Mouse (Mus musculus) layer of hippocampus, adult 2 months (tissue): ENCODE data around the gene Rbp4. TPM values are rescaled to one million over a fixed set of nuclear protein-coding genes. Genes with fewer than 3 reads are reported as not detected.

Source experiments
- DNase-seq, 2 experiments: peaks; one replicate each; pipeline ENCODE4 v3.0.0; 2022; ENCODE audit warnings: low spot score in 2 of 2
- H3K27ac ChIP-seq: fragments of 200-600 bp; 2 replicates; pipeline ENCODE4 v1.8.1; 2022
- H3K4me3 ChIP-seq: fragments of 200-600 bp; 2 replicates; pipeline ENCODE4 v1.8.1; 2022; ENCODE audit warnings: mild to moderate bottlenecking
- CTCF ChIP-seq: fragments of 200-600 bp; conservative IDR thresholded peaks from 2 replicates; pipeline ENCODE4 v1.8.1; 2022; ENCODE audit warnings: antibody characterized with exemption, mild to moderate bottlenecking, moderate library complexity
- long read RNA-seq, 2 experiments: library from polyadenylated mRNA; stranded (forward); transcript quantifications; one replicate each; pipeline ENCODE4 v2.0.0; 2021; ENCODE audit warnings: borderline mapping rate in 2 of 2
- total RNA-seq, 2 experiments: library from RNA; stranded (reverse); gene quantifications; 2 replicates each; pipeline ENCODE4 v1.2.3; 2021

Rbp4 gene
- 10 to 100 TPM; 11.9 to 13.7 TPM for total RNA-seq
- long read RNA-seq, experiment 1, transcript Rbp4-202 (6 exons, 937 nt): major isoform, 7 of 61 reads
- long read RNA-seq, experiment 1, partial matches to known transcripts: 2 of 61 reads
- long read RNA-seq, experiment 1, other reads (novel, unspliced or antisense): 51 of 61 reads
- long read RNA-seq, experiment 2, transcript Rbp4-202 (6 exons, 937 nt): major isoform, 9 of 52 reads
- long read RNA-seq, experiment 2, partial matches to known transcripts: 3 of 52 reads
- long read RNA-seq, experiment 2, other reads (novel, unspliced or antisense): 40 of 52 reads

GRCm38 (mm10) chr19:38125219-38125610 is at the start of gene Rbp4:
Rbp4 (minus strand) TSS chr19:38125281.
- Histone ChIP-seq H3K27ac (peak within 1 kb of the TSS; percentile 70; the same call in 1 of the 2 replicates), H3K4me3 (peak within 1 kb of the TSS; percentile 54)
- no peak for DNase-seq
- no peak for TF ChIP-seq CTCF

- TF ChIP-seq CTCF: no peak
- Histone ChIP-seq H3K4me3 (no peak overlapping the region), H3K27ac (no peak overlapping the region)
- DNase-seq: no peak
These were observed 39.6 kb upstream of the Rbp4 start for GRCm38 (mm10) chr19:38164633-38165032.

DNA sequence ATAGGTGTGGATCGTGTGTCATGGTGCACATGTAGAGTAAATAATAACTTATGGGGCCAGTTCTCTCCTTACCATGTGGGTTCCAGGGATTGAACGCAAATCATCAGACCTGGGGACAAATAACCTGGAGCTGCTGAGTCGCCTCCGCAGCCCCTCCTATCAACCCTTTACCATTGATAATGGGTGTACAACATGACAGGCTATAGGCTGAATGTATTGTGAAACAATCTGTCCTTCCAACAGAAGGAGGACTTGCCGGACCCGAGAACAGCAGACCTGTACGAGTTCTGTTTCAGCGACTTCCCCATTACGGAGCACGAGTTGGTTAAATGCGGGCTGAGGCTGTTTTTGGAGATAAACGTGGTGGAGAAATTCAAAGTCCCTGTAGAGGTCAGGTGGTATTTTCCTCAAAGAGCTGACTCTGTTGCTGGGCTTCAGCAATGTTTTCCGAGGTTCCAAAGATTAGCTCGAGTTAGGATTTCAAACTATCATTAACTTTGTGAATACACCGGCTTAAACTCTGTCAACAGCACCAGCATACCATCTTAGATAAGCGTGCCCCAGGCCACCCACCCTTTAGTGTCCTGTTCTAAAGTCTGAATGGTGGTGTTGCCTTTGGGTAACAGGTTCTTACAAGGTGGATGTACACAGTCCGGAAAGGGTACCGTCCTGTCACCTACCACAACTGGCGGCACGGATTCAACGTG is 36.7 kb upstream of the Rbp4 start:
- Histone ChIP-seq H3K27ac (no peak overlapping the region), H3K4me3 (no peak overlapping the region)
- DNase-seq: no peak
- TF ChIP-seq CTCF: no peak

GRCm38 (mm10) chr19:38156243-38156642 is 31.2 kb upstream of the Rbp4 start:
- Histone ChIP-seq H3K27ac (no peak overlapping the region), H3K4me3 (no peak overlapping the region)
- DNase-seq: no peak
- peak; percentile 38 for TF ChIP-seq CTCF

DNA sequence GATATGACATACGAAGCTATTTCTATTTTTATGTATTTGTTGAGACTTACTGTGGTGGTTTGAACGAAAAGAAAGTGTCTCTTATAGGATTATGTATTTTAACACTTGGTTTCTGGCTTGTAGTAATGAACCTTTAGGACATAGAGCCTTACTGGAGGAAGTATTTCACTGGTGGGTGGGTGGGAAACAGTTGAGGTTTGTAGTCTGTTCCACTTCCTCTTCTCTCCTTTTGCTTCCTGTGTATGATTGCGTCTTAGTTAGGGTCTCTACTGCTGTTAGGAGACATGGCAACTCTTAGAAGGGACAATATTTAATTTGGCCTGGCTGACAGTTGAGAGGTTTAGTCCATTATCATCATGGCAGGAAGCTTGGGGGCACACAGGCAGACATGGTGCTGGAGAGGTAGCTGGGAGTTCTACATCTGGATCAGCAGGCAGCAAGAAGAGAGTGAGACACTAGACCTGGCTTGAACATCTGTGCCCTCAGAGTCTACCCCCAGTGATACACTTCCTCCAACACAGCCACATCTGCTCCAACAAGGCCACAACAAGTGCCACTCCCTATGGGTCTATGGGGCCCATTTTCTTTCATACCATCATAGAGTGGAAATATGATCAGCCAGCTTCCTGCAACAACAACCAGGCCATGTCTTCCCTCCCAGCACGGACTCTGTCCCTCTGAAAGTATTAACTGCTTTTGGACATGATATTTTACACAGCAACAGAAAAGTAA is 18.6 kb upstream of the Rbp4 start:
- H3K27ac ChIP-seq: no peak overlapping the region
- no peak for TF ChIP-seq CTCF
- DNase-seq: no peak

GRCm38 (mm10) chr19:38134806-38135205 is 9.7 kb upstream of the Rbp4 start:
- no peak overlapping the region for H3K4me3 ChIP-seq

More for the DNA sequence above, 18.6 kb upstream of the Rbp4 start:
- no peak overlapping the region for H3K4me3 ChIP-seq

DNA sequence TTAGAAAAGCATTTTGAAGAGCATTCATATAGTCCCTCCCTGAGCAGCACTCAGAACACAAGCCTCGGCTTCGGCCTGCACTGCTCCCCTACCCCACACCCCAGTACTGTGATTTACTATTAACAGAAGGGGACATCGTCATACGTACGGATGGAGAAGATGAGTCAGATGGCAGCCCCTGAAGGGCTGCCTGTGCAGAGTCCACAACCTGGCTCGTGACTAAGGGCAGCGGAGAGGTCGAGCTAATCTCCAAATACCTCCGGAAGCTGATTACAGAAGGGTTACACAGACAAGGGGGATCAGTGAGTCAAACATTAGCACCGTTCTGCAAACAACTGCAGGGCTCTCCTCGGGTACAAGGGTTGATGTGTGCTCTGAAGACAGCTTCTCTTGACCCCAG is 8.9 kb upstream of the Rbp4 start:
- no peak overlapping the region for H3K27ac ChIP-seq

More at GRCm38 (mm10) chr19:38134806-38135205, 9.7 kb upstream of the Rbp4 start:
- no peak for DNase-seq
- H3K27ac ChIP-seq: no peak overlapping the region
- TF ChIP-seq CTCF: no peak

GRCm38 (mm10) chr19:38132481-38132880 is 7.4 kb upstream of the Rbp4 start, which contains the start of gene Pde6c:
Pde6c (plus strand) TSS chr19:38132781.
- TF ChIP-seq CTCF: no peak

More for the DNA sequence above, 8.9 kb upstream of the Rbp4 start:
- TF ChIP-seq CTCF: no peak
- DNase-seq: no peak
- H3K4me3 ChIP-seq: no peak overlapping the region

DNA sequence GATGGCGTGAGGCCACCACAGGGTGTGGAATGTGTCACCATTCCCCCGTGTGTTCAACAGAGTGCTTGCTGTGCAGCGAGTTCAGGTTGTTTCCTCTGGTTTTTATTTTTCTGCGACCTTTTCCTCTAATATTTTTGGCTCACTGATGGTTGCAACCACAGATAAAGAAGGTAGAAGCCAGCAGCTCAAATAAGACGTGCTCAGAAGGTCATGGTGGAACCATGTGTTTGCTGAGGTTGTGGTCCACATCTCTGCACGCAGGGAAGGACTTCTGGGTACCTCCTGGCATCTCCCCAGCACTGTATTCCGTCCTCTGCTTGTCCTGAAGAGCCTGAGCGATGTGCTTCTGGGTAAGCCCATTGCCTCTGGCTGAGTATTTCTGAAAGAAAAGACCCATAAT is 1.6 kb upstream of the Rbp4 start:
- DNase-seq: no peak
- Histone ChIP-seq H3K4me3 (no peak overlapping the region), H3K27ac (no peak overlapping the region)
- no peak for TF ChIP-seq CTCF

More at GRCm38 (mm10) chr19:38132481-38132880, 7.4 kb upstream of the Rbp4 start, which contains the start of gene Pde6c:
- no peak within 1 kb of the TSS for H3K4me3 ChIP-seq
- H3K27ac ChIP-seq: no peak within 1 kb of the TSS
- no peak for DNase-seq

GRCm38 (mm10) chr19:38124401-38125218 is 471 bp downstream of the Rbp4 start:
- TF ChIP-seq CTCF: no peak
- H3K4me3 ChIP-seq: peak overlapping the region; percentile 54
- peak overlapping the region; percentile 70; the same call in 1 of the 2 replicates for H3K27ac ChIP-seq
- no peak for DNase-seq

DNA sequence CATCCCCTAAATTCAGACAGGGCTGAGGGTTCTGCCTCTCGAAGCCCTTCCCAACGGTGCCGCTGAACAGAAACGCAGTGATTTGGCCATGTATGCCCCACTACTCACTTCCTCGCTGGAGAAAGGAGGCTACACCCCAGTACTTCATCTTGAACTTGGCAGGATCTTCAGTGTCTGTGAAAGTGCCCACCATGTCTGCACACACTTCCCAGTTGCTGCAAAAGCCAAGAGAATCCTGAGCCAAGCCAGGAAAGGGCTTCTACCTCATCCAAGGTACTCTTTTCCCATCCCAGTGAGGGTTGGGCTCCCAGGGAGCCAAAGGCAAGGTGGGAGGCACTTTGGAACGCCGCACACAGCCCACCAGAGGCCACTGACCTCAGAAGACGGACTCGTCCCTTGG is 1.2 kb downstream of the Rbp4 start:
- no peak for TF ChIP-seq CTCF
- no peak overlapping the region for H3K27ac ChIP-seq
- DNase-seq: no peak
- no peak overlapping the region; the same call in 1 of the 2 replicates for H3K4me3 ChIP-seq

GRCm38 (mm10) chr19:38120123-38120760 is 4.8 kb downstream of the Rbp4 start:
- no peak for TF ChIP-seq CTCF
- DNase-seq: no peak

More at GRCm38 (mm10) chr19:38120123-38120760, 4.8 kb downstream of the Rbp4 start:
- no peak overlapping the region for H3K27ac ChIP-seq
- no peak overlapping the region for H3K4me3 ChIP-seq
